Mouse (Mus musculus): ENCODE data around the gene Cacna1a. TPM values are rescaled to one million over a fixed set of nuclear protein-coding genes. Genes with fewer than 3 reads are reported as not detected.

The Cacna1a gene
- polyA plus RNA-seq (2012; fragmentation: generic; extraction: Trizol) = 10 to 100 TPM in 1 of 2 experiments, 1 to 10 TPM in 1; 3.8 to 11.3 TPM

DNA sequence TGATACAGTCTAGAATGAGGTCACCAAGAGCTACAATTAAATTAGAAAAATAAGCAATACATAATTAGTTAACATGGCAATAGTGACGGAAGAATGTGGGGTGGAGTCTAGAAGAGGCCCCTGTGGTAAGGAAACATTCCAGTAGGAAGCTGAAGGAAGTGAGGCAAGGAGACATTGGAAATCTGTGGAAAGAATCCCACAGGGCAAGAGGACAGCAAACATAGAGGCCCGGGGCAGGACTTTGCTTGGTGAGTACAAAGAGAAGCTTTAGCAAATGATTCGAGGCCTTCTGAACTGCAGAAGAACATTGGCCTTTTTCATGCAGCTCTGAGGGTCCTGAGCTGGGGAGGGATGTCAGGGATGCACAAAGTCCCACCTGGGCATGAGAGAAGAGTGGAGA, at the start of gene Cacna1a:
TSS of gene Cacna1a (plus strand) at position 166 of the 400 bp plus-strand sequence.

DNA sequence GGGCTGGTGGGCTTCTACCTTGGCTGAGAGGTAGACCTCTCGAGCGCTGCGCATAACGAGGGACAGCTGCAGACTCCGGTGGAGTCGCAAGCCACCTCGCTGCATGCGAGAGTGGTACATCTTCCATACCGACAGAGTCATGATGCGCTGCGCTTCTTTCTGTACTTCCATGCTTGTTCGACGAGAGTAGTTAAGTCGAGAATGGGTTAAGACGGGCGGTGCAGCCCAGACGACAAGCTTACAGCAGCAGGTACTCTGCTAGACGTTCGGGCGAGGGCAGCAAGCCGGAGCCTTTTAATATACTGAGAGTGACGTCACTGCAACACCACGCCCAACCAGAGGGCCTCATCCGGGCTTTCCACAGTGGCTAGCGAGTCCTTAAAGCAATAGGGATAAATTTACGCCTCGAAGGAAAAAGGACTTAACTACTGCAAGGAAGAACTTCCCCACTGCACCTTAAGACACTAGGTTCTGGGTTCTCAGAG, 274.4 kb downstream of the Cacna1a start, which contains the start of gene Ier2:
TSS of gene Ier2 (minus strand) at position 272 of the 485 bp plus-strand sequence.

DNA sequence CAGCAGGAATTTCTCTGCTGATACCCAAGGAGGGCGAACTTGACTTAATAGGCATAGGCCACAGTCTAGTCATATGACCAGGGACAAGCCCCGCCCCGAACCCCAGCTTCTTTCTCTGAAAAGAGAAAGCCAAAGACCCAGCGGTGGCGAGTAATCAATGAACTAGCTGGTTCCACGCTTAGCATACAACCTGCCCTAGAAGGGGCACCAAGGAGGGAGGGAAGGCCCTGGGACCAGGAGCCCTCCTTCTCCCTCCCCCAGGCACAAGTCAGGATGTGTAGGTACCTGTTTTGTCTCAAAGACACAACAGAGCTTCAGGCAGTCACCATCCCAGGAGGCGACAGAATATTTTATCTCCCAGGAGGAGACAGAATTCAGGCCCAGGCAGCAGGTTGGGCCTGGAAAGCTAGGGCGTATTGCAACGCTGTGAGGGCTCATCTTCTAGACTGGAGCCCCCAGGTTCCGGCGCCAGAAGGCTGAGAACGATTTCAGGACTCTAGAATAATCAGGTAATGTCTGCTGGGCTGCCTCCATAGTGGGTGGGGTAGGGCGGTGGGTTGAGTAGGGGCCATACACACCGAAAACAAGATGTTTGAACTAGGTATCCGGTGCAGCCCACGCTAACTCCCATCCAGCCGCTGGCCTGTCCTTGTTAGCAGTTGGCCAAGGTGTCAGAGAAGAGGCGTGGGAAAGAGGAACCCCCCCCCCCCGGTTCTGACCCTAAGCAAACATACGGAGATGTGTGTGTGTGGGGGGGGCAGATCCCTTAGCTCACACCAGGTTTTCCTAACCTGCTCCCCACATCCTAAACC, 298.2 kb downstream of the Cacna1a start, which contains the start of gene Trmt1:
TSS of gene Trmt1 (plus strand) at position 117 of the 812 bp plus-strand sequence.

DNA sequence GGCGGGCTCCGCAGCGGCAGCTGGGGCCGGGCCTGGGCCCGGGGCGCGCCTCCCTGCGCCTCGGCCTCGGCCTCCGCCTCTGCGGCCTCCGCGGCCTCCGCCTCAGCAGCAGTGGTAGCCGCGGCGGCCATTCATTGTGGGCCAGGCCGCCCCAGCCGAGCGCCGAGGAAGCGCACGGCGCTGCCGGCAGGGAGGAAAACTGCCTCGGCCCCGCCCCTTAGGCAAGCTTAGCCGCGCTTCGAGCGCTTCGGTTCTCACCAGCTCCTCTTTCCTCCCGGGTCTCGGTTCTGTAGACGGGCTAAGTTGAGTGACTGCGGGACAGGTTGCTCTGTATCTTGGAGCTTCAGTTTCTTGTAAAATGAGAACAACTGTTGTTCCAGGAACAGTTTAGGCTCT, 299.5 kb downstream of the Cacna1a start, which contains the start of gene Nacc1:
TSS of gene Nacc1 (minus strand) at position 158 of the 396 bp plus-strand sequence.

Other genes with a start within 250 kb of the Cacna1a start
- gene Cc2d1a, start 240.5 kb upstream of the Cacna1a start, polyA plus RNA-seq (2012; fragmentation: generic; extraction: Trizol) = 10 to 100 TPM; 37.0 to 44.8 TPM
- gene 4930432K21Rik, start 240.4 kb upstream of the Cacna1a start, polyA plus RNA-seq (2012; fragmentation: generic; extraction: Trizol) = 1 to 10 TPM in 1 of 2 experiments, under 1 TPM in 1; 0.60 to 1.3 TPM
- gene Nanos3, start 203.2 kb upstream of the Cacna1a start, polyA plus RNA-seq (2012; fragmentation: generic; extraction: Trizol) = 1 to 10 TPM; 1.2 to 2.4 TPM
- gene Zswim4, start 151.4 kb upstream of the Cacna1a start, polyA plus RNA-seq (2012; fragmentation: generic; extraction: Trizol) = 1 to 10 TPM; 3.2 to 8.1 TPM
- 100 to 1,000 TPM; 269 to 302 TPM for gene D8Ertd738e, start 138.7 kb upstream of the Cacna1a start, polyA plus RNA-seq (2012; fragmentation: generic; extraction: Trizol)
- gene Mri1, start 131.1 kb upstream of the Cacna1a start, polyA plus RNA-seq (2012; fragmentation: generic; extraction: Trizol) = 10 to 100 TPM; 12.3 to 34.7 TPM
- 10 to 100 TPM in 1 of 2 experiments, 1 to 10 TPM in 1; 4.9 to 18.8 TPM for gene Ccdc130, start 118.1 kb upstream of the Cacna1a start, polyA plus RNA-seq (2012; fragmentation: generic; extraction: Trizol)